Mouse (Mus musculus): ENCODE measurements around the gene Sart3. TPM values are rescaled to one million over a fixed set of nuclear protein-coding genes. Genes with fewer than 3 reads are reported as not detected.

Sart3 gene
- total RNA-seq, 2 experiments from 2014 or later, result 30.0 to 33.3 TPM

- DNase-seq, result no peak
Measured at GRCm38 (mm10) chr5:113791197-113792095, 19.1 kb upstream of the Sart3 start.

GRCm38 (mm10) chr5:113790453-113791196 is 18.3 kb upstream of the Sart3 start:
- peak in 1 of 2 experiments; percentile 46 for DNase-seq

DNA sequence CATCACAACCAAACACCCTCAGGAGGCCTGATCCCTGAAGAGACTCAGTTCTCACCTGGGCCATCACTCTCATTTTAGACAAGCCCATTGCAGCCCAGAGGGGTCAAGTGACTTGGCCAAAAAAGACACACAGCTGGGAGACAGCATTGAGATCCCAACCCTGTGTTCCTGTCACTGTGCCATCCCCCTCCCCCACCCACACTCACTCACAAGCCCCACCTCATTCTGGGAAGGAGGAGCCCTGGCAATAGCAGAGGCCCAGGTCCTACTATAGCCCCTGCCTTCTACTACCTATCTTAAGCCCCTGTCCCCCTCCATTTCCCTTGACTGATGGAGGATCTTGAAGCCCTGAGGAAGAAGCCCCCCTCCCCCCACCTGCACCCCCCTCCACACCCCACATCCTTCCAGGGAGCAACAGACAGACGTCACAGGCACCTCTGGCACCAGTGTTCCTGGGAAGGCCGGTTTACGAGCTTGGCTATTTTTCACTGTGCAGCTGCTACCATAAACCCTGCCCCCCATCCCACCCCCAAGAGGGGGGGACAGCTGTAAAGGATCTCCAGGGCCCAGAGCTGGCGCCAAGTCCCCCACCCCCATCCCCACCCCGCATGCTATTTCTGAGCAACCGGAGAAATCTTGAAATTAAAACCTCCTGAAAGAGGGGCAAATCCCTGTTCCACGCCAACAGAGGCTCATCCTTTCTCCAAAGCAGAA is 16.9 kb upstream of the Sart3 start:
- peak in 1 of 2 experiments; percentile 29 for DNase-seq

DNA sequence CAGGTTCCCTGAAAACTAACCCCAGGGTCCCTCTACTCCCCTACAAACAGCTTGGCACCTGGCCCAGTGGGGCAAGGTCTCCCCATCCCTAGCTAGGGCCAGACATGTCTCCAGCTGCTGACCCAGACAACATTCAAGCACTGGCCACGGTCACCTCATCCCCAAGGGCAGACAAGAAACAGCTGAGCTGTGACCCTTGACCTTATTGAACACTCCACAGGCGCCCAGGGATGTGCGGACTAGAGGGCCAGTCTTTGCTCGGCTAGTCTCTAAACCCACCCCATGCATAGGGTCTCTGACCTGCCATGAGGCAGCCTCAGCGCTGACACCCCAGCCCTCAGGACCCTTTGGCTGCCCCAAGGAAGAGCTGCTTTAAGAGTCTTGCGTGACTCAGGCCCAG is 16.3 kb upstream of the Sart3 start:
- no peak for DNase-seq

DNA sequence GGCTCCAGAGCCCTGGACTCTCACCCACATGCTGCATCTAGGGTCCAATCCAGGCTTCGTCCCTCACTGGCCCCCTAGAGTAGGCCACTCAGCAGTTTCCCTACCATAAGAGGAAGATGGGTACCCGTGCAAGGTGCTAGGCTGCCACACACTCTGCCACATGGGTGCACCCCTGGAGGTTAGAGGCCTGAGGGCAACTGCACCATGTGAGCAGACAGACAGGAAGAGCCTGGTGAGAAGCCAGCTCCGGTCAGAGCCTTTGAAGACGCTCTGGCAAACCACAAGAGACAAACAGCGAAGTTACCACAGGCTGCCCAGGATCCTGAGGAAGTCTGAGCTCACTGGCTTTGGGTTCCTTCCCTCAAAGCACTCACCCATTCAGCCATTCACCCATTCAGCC is 14.7 kb upstream of the Sart3 start:
- DNase-seq, result no peak

GRCm38 (mm10) chr5:113784104-113784503 is 11.8 kb upstream of the Sart3 start:
- peak in 1 of 2 experiments; percentile 31 for DNase-seq

DNA sequence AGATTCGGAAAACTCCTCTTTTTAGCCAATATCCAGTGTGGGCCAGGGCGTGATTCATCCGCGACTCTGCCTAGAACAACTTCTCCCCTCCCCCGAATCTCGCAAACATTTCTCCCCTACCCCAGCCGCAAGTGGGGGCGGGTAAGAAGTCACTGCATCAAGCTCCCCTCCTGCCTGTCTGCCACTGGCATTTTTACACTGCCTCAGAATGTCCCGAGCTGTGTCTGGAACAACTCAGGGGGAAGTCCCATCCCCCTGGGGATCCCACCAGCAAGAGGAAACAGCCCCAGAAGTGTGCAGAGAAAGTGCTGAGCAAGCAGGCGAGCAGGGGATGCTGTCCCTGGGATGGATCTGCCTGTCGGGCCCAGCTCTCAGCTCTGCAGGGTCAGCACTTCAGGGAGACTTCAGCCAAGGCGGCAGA is 11.3 kb upstream of the Sart3 start:
- DNase-seq, result peak in 1 of 2 experiments; percentile 63

DNA sequence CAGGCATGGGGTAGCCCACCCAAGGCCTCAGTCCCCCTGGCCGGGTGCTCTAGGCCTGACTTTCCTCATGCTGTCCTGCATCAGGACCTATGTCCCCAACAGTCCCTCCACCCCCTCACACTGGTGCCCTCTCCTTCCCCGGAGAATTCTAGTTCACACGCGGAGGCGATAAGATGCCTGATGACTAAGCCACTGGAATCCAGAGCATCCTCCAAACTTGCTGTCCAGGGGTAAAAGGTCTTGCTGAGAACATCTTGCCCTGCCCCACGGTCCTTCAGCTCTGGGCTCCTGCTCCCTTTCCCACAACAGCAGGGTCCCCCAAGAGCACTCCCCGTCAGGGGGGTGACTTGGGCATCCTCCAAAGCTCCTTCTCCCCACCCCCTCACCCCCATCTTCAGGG is 10.3 kb upstream of the Sart3 start:
- DNase-seq, result no peak

DNA sequence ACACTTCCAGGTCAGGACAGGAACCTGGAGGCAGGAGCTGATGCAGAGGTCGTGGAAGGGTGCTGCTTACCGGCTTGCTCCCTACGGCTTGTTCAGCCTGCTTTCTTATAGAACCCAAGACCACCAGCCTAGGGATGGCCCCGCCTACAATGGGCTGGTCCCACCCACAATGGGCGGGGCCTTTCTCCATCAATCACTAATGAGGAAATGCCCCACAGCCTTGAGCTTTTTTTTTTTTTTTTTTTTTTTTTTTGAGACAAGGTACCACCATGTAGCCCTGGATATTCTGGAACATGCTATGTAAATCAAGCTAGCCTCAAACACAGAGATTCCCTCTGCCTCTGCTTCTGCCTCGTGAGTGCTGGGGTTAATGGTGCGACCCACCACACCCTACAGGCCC is 9.6 kb upstream of the Sart3 start:
- DNase-seq, result no peak

DNA sequence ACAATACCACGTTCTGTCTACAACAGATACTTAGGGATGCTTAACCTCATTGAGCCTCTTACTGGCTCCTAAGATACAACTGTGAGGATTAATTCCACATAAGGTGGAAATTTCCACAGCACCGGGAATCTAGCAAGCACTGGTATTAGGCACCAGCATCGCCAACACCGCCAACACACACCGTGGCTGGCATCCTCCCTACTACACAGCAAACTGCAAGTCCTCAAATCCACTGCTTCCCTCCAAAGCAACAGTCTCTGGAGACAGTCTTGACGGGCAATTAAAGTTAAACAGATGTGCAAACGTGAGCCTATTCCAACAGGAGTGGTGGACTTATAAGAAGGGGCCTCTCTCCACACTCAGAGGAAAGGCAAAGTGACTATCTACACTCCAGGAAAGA is 8.9 kb upstream of the Sart3 start:
- no peak for DNase-seq

DNA sequence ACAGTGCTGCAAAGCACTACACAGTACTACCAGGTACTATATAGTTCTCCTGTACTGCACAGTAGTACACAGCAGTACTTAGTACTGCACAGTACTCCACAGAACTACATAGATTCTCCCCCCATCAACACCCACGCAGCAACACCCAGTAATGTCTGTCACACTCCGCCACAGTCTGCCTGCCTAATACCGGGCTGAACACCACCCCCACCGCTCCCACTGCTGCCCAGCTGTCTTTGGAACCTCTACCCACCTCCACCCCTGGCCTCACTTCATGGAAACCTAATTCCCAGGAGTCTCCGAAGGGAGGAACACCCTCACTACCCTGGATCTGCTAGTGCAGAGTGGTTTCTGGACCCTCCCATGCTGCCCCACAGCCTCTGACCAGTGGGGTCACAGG is 8.5 kb upstream of the Sart3 start:
- DNase-seq, result no peak

GRCm38 (mm10) chr5:113780082-113780752 is 7.9 kb upstream of the Sart3 start:
- no peak for DNase-seq

- peak; percentile 57 to 59 for DNase-seq
Measured at GRCm38 (mm10) chr5:113779569-113779968, 7.3 kb upstream of the Sart3 start.

DNA sequence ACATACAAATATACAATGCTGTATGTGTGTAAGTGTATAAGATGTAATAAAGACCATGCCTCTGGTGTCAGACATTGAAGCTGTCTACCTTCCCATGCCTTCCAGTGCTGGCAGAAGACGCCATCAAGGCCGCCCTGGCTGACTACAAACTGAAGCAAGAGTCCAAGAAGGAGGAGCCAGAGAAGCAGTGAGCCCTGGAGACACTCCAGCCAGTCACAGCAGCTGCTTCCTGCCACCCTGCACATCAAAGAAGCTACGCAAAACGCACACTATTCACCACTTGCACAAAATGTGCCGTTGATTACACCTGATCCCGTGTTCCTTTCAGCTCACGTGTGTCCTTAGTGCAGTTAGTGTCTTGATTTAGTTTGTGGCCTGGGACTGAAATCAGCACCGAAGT is 5.4 kb upstream of the Sart3 start:
- peak; percentile 70 to 73 for DNase-seq

DNA sequence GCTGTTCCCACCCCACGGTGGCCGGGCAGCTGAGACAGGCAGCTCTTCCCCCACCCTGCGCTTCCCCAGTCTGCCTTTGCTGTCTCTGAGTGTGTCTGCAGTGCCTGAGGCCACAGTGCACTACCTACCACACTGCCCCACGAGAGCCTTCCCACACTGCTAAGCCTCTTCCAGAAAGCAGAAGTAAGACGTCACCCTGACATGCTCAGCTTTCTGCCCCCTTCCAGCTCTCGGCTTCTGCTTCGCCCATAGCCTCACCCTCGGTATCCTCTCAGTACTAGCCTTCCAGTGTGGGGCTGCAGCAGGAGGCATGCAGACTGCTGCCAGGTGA is 4.6 kb upstream of the Sart3 start:
- DNase-seq, result peak in 1 of 2 experiments; percentile 27

DNA sequence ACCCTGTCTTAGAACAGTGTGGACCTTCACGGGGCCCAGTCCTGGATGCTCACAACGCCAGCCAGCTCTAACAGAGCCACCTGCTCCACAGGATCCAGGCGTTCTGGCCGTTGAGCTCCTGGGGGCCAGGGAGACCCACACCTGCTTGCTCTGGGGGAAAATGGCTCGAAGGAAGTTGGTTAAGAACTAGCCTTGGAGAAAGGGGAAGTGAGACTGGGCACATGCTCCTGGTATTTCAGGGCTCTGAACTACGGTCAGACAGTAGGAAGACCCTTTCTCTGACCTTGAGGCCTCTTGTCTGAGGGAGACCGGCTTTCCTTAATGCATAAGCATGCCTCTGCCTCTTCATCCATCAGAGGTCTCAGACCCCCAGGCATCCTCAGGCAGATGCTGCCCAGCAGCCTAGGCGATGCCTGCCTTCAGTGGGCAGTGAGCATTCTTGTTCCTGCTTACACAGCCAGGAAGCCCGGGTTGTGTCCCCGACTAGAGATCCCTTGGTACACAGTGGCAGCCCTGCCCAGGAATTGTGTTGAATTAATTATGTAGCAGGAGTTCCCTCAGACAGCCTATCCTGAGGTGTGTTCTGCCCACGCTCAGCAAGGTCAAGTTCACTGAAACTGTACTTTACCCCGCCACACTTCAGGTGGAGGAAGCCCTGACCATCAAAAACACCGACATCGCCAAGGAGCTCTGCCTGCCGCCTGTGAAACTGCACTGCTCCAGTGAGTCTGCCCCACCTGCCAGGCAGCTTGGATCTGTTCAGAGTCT is 4.0 kb upstream of the Sart3 start:
- no peak for DNase-seq

DNA sequence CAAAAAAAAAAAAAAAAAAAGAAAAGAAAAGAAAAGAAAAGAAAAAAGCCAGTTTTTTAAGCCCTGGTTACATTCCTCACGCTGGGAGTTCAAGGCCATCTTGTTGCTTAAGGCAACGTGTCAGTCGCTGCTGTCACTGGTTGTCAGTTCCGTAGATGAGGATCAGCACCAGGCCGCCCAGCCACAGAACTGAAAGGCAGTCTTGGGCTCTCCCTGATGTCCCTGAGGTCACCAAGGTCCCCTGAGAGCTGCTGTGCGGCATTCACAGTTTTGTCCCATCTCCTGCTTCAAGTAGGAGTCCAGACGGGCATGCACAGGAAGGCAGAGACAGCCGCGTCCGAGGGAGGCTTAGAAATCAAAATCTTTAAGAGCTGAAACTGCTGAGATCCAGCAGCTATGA is 3.3 kb upstream of the Sart3 start:
- DNase-seq, result no peak

DNA sequence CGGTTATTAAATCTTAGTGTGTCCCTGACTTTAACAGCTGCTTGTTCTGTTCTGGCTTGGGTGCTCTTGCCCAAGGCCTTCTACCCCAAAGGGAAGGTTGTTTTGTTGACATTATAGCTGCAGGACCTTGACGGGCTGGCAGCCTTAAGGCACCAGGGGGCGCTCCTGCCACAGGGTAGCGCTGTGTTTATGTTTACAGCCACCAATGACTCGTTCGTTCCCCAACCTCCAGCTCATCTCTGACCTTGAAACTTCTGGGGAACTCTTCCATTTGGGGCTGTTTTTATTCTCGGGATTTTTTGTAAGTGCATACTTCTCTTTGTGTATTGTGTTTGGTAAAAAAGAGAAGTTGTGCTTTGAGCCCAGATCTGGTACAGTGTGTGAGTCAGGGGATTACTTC is 1.4 kb upstream of the Sart3 start:
- peak; percentile 96 to 97 for DNase-seq

DNA sequence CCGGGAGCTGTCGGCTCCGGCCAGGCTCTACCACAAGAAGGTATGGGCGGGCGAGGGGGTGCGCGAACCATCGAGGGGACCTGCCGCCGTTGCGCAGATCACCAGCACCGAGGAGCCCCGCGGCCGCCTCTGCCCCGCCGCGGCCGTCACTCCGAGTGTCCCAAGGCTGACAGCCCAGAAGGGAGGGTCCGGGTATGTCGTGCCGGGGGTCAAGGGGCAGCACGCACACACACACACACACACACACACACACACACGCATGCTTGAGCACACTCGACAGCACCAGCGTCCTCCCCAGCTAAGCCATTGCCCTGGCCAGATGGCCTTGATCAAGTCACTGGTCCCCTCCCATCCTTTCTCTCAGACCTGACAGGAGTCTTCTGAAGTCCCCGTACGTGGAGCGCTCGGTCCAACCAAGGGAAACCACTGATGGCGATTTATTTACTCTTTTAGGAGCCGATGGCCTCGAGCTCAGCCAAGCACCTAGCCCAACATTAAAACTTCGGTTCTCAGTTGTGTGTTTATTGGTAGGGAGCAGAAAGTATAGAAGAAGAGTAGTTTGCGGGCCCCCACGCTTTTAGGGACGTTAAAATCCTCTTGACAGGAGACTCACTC is 702 bp upstream of the Sart3 start:
- DNase-seq, result peak in 1 of 2 experiments; percentile 39

DNA sequence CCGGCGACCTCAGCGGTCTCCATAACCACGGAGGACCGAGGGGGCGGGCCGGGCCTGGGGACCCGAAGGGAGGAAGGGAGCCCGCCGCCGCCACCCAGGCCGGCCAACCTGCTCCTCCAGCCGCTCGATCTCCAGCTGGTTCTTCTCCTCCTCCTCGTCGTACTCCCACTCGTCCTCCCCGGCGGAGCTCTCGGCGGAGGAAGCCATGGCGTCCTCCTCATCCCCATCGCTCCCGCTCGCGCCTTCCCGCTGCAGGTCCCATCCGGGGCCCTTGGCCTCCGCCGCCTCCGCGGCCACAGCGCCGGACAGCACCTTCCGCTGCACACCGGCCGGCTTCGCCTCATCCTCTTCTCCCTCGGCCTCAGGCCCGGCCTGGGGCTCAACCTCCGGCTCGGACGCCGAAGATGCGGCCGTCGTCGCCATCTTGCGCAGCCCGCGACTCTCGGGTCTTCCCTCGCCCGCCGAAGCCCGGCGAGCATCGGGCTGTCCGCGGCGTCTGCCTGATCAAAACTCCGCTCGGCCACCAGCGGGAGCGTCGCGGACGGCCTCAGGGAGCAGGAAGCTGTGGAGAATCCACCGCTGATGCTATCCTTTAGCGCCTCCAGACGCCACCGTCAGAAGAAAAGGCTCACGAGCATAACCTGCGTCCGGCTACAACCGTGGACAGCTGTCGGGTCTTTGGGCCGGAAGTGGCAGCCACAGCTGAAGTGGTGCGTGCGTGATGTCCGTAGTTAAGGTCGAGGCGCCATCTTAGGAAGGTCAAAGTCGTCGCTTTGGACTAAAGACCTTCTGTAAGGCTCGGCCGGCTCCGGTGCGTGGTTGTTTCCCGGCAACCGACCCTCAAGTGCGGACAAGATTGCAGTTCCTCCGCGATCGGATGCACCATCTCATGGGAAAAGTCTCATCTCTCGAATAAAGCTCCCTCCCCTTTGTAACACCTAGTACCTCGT is 822 bp downstream of the Sart3 start:
- DNase-seq, result peak; percentile 86

Data from adrenal gland, postnatal 36 days (tissue).